Mouse (Mus musculus) MEL (cell line): ENCODE data around the gene Nectin2. TPM values are rescaled to one million over a fixed set of nuclear protein-coding genes. Genes with fewer than 3 reads are reported as not detected.

Source experiments
- DNase-seq: peaks from one replicate; pipeline ENCODE4 v3.0.0; 2011; ENCODE audit warnings: low read depth, low spot score
- H3K27ac ChIP-seq: 2 replicates; pipeline ENCODE4 v1.5.1; 2012; ENCODE audit warnings: low read depth, mild to moderate bottlenecking, control low read depth, low read length, moderate library complexity; ENCODE audit not compliant: control insufficient read depth
- H3K27me3 ChIP-seq, 2 experiments: fragments of 150-350 bp in 1 of 2; sonication (generic) in 1 of 2; 2 replicates each; pipeline ENCODE4 v1.6.1; 2012; ENCODE audit warnings: low read length in 2 of 2, mild to moderate bottlenecking in 2 of 2, improper control_type of control experiment in 1 of 2, moderate library complexity in 1 of 2; ENCODE audit not compliant: insufficient read depth in 2 of 2, control insufficient read depth in 1 of 2
- H3K36me3 ChIP-seq, 2 experiments: 2 replicates each; pipeline ENCODE4 v1.6.1; 2012 to 2014; ENCODE audit warnings: low read length in 2 of 2, improper control_type of control experiment in 1 of 2, inconsistent platforms in 1 of 2, mild to moderate bottlenecking in 1 of 2; ENCODE audit not compliant: insufficient read depth in 2 of 2, control insufficient read depth in 1 of 2
- H3K4me1 ChIP-seq, 2 experiments: fragments of 150-350 bp in 1 of 2; sonication (generic) in 1 of 2; 2 replicates each; pipeline ENCODE4 v1.6.1; 2012; ENCODE audit warnings: low read length in 2 of 2, improper control_type of control experiment in 1 of 2, mild to moderate bottlenecking in 1 of 2; ENCODE audit not compliant: insufficient read depth in 2 of 2, control insufficient read depth in 1 of 2
- H3K4me3 ChIP-seq, 2 experiments: fragments of 150-350 bp in 1 of 2; sonication (generic) in 1 of 2; 2 replicates each; pipeline ENCODE4 v1.5.1; 2012; ENCODE audit warnings: low read depth in 2 of 2, low read length in 2 of 2, mild to moderate bottlenecking in 2 of 2, moderate library complexity in 2 of 2, control low read depth in 1 of 2, improper control_type of control experiment in 1 of 2; ENCODE audit not compliant: control insufficient read depth in 1 of 2, insufficient read depth in 1 of 2
- H3K79me2 ChIP-seq: 2 replicates; pipeline ENCODE4 v1.6.1; 2012; ENCODE audit warnings: mild to moderate bottlenecking, low read length, moderate library complexity; ENCODE audit not compliant: control insufficient read depth, poor library complexity, insufficient read depth
- H3K9ac ChIP-seq: 2 replicates; pipeline ENCODE4 v1.6.1; 2012; ENCODE audit warnings: low read depth, mild to moderate bottlenecking, control low read depth, low read length, moderate library complexity; ENCODE audit not compliant: control insufficient read depth, poor library complexity, severe bottlenecking
- H3K9me3 ChIP-seq: fragments of 150-350 bp; sonication (generic); replicated peaks from 2 replicates; pipeline ENCODE4 v1.6.1; 2012; ENCODE audit warnings: mild to moderate bottlenecking, low read length, improper control_type of control experiment, moderate library complexity; ENCODE audit not compliant: insufficient read depth
- BHLHE40 ChIP-seq: IDR thresholded peaks from 2 replicates; pipeline ENCODE4 v1.6.1; 2012; ENCODE audit warnings: low read depth, mild to moderate bottlenecking, inconsistent platforms, low read length, improper control_type of control experiment, borderline replicate concordance
- CHD1 ChIP-seq: IDR thresholded peaks from 2 replicates; pipeline ENCODE4 v1.6.1; 2012; ENCODE audit warnings: low read depth, mild to moderate bottlenecking, inconsistent platforms, low read length, improper control_type of control experiment
- CTCF ChIP-seq, 3 experiments: IDR thresholded peaks in 2 of 3; conservative IDR thresholded peaks in 1 of 3; 2 replicates each; pipeline ENCODE4 v1.5.1; 2011 to 2012; ENCODE audit warnings: low read length in 3 of 3, low read depth in 2 of 3, mild to moderate bottlenecking in 2 of 3, improper control_type of control experiment in 1 of 3, inconsistent platforms in 1 of 3, mixed read lengths in 1 of 3, moderate library complexity in 1 of 3; ENCODE audit not compliant: control insufficient read depth in 1 of 3, insufficient read depth in 1 of 3, poor library complexity in 1 of 3, severe bottlenecking in 1 of 3
- ELF1 ChIP-seq: IDR thresholded peaks from 2 replicates; pipeline ENCODE4 v1.6.1; 2014; ENCODE audit warnings: low read depth, mild to moderate bottlenecking, inconsistent platforms, low read length, improper control_type of control experiment, moderate library complexity
- EP300 ChIP-seq, 2 experiments: IDR thresholded peaks; 2 replicates each; pipeline ENCODE4 v1.6.1; 2011; ENCODE audit warnings: improper control_type of control experiment in 2 of 2, low read length in 2 of 2, low read depth in 1 of 2, mild to moderate bottlenecking in 1 of 2
- ETS1 ChIP-seq: IDR thresholded peaks from 2 replicates; pipeline ENCODE4 v1.6.1; 2012; ENCODE audit warnings: low read depth, mild to moderate bottlenecking, inconsistent platforms, low read length, improper control_type of control experiment, moderate library complexity
- GABPA ChIP-seq: IDR thresholded peaks from 2 replicates; pipeline ENCODE4 v1.6.1; 2012; ENCODE audit warnings: low read depth, mild to moderate bottlenecking, inconsistent platforms, low read length, improper control_type of control experiment, moderate library complexity
- HCFC1 ChIP-seq: IDR thresholded peaks from 2 replicates; pipeline ENCODE4 v1.6.1; 2012; ENCODE audit warnings: low read depth, mild to moderate bottlenecking, inconsistent platforms, low read length, improper control_type of control experiment, moderate library complexity
- KAT2A ChIP-seq: conservative IDR thresholded peaks from 2 replicates; pipeline ENCODE4 v1.6.1; 2012; ENCODE audit warnings: low read depth, low read length, improper control_type of control experiment, inconsistent platforms
- MAX ChIP-seq: IDR thresholded peaks from 2 replicates; pipeline ENCODE4 v1.6.1; 2011; ENCODE audit warnings: low read length, improper control_type of control experiment
- MAZ ChIP-seq: IDR thresholded peaks from 2 replicates; pipeline ENCODE4 v1.6.1; 2012; ENCODE audit warnings: low read depth, mild to moderate bottlenecking, inconsistent platforms, low read length, improper control_type of control experiment
- MXI1 ChIP-seq: IDR thresholded peaks from 2 replicates; pipeline ENCODE4 v1.6.1; 2011; ENCODE audit warnings: mild to moderate bottlenecking, low read depth, low read length, improper control_type of control experiment
- NELFE ChIP-seq: IDR thresholded peaks from 2 replicates; pipeline ENCODE4 v1.6.1; 2011; ENCODE audit warnings: low read depth, low read length, improper control_type of control experiment
- NRF1 ChIP-seq: IDR thresholded peaks from 2 replicates; pipeline ENCODE4 v1.6.1; 2014; ENCODE audit warnings: low read depth, mild to moderate bottlenecking, inconsistent platforms, low read length, improper control_type of control experiment, moderate library complexity; ENCODE audit not compliant: poor library complexity, insufficient read depth, severe bottlenecking
- POLR2AphosphoS2 ChIP-seq: IDR thresholded peaks from 2 replicates; pipeline ENCODE4 v1.6.1; 2011; ENCODE audit warnings: low read length, improper control_type of control experiment
- POLR2AphosphoS5 ChIP-seq: IDR thresholded peaks from 2 replicates; pipeline ENCODE4 v1.6.1; 2012; ENCODE audit warnings: low read depth, borderline replicate concordance, mild to moderate bottlenecking, inconsistent platforms, low read length, moderate library complexity, mixed read lengths
- RAD21 ChIP-seq: IDR thresholded peaks from 2 replicates; pipeline ENCODE4 v1.6.1; 2011; ENCODE audit warnings: mild to moderate bottlenecking, low read depth, low read length, improper control_type of control experiment
- RCOR1 ChIP-seq: IDR thresholded peaks from 2 replicates; pipeline ENCODE4 v1.6.1; 2012; ENCODE audit warnings: low read depth, mild to moderate bottlenecking, inconsistent platforms, low read length, improper control_type of control experiment
- SIN3A ChIP-seq: IDR thresholded peaks from 2 replicates; pipeline ENCODE4 v1.6.1; 2012; ENCODE audit warnings: low read length, improper control_type of control experiment, inconsistent platforms
- USF2 ChIP-seq, 2 experiments: IDR thresholded peaks; 2 replicates each; pipeline ENCODE4 v1.6.1; 2011 to 2012; ENCODE audit warnings: improper control_type of control experiment in 2 of 2, low read length in 2 of 2, borderline replicate concordance in 1 of 2, inconsistent platforms in 1 of 2, low read depth in 1 of 2, mild to moderate bottlenecking in 1 of 2; ENCODE audit not compliant: insufficient read depth in 1 of 2
- ZKSCAN1 ChIP-seq: IDR thresholded peaks from 2 replicates; pipeline ENCODE4 v1.6.1; 2012; ENCODE audit warnings: low read depth, mild to moderate bottlenecking, inconsistent platforms, low read length, improper control_type of control experiment, moderate library complexity
- ZNF384 ChIP-seq: IDR thresholded peaks from 2 replicates; pipeline ENCODE4 v1.6.1; 2012; ENCODE audit warnings: low read depth, mild to moderate bottlenecking, inconsistent platforms, low read length, improper control_type of control experiment
- polyA plus RNA-seq, 2 experiments: library from polyadenylated mRNA; stranded (reverse) in 1 of 2; unstranded in 1 of 2; fragments of >175 nt in 1 of 2; fragments of >200 nt in 1 of 2; gene quantifications; 2 replicates each; pipeline versions ENCODE4 v1.2.1 to v1.2.4; 2012; ENCODE audit warnings: low replicate concordance in 2 of 2, low read depth in 1 of 2; ENCODE audit not compliant: insufficient read length in 2 of 2, insufficient read depth in 1 of 2, missing spikeins in 1 of 2
- total RNA-seq: library from RNA; depleted of rRNA; stranded (reverse); fragments of 300-350 nt; gene quantifications from 2 replicates; pipeline ENCODE4 v1.2.3, GENCODE M21; 2012

Nectin2 gene
- total and polyA plus RNA-seq, 3 experiments: 6.9 to 25.6 TPM; not detected in 1

- no peak overlapping the region for H3K27ac ChIP-seq
- H3K27me3 ChIP-seq: no peaks in the 10 kb centered on the region; a peak in 1 of 4 replicates
- TF ChIP-seq KAT2A (no peak), RAD21 (no peak), POLR2AphosphoS2 (no peak), MAZ (no peak), POLR2AphosphoS5 (no peak), ELF1 (no peak), HCFC1 (no peak), SIN3A (no peak), NELFE (no peak), CHD1 (no peak), MXI1 (no peak), MAX (no peak), ETS1 (no peak), EP300 (IDR thresholded peaks at IDR 0.05; ENCODE audit: low read depth in 1 of 2, low read length in 2 of 2) (no peak), GABPA (no peak), CTCF (IDR thresholded peaks at IDR 0.05 in 2 of 3, conservative IDR thresholded peaks at IDR 0.05 in 1 of 3; ENCODE audit: control insufficient read depth in 1 of 3, insufficient read depth in 1 of 3, low read depth in 2 of 3, low read length in 3 of 3, poor library complexity in 1 of 3, severe bottlenecking in 1 of 3) (no peak), ZNF384 (no peak), NRF1 (no peak), ZKSCAN1 (no peak), BHLHE40 (no peak)
- no peaks in the 10 kb centered on the region for H3K9me3 ChIP-seq
- H3K9ac ChIP-seq: no peak overlapping the region
- no peak for DNase-seq
- H3K79me2 ChIP-seq: no peaks in the 10 kb centered on the region
- no peak overlapping the region for H3K4me3 ChIP-seq
- H3K36me3 ChIP-seq: no peaks in the 10 kb centered on the region
- peaks cover 4 to 10% of the 10 kb centered on the region in 2 experiments; a peak in 3 of 4 replicates for H3K4me1 ChIP-seq
Measured at GRCm38 (mm10) chr7:19769001-19769400, 18.7 kb upstream of the Nectin2 start.

- DNase-seq: no peak
- H3K27me3 ChIP-seq: no peaks in the 10 kb centered on the region; a peak in 1 of 4 replicates
Measured at GRCm38 (mm10) chr7:19768251-19768650, 18.0 kb upstream of the Nectin2 start.

More at GRCm38 (mm10) chr7:19768251-19768650, 18.0 kb upstream of the Nectin2 start:
- no peaks in the 10 kb centered on the region for H3K36me3 ChIP-seq
- TF ChIP-seq USF2 (IDR thresholded peaks at IDR 0.05; ENCODE audit: borderline replicate concordance in 1 of 2, insufficient read depth in 1 of 2, low read depth in 1 of 2, low read length in 2 of 2) (no peak), HCFC1 (no peak), RCOR1 (no peak)
- TF ChIP-seq, all 39 proteins: peak for 0
- Histone ChIP-seq H3K27ac (no peak overlapping the region), H3K9ac (no peak overlapping the region), H3K4me3 (no peak overlapping the region), H3K9me3 (no peaks in the 10 kb centered on the region), H3K79me2 (no peaks in the 10 kb centered on the region), H3K4me1 (peaks cover 4 to 10% of the 10 kb centered on the region in 2 experiments; a peak in 3 of 4 replicates)
